In the genomic region with DNA sequence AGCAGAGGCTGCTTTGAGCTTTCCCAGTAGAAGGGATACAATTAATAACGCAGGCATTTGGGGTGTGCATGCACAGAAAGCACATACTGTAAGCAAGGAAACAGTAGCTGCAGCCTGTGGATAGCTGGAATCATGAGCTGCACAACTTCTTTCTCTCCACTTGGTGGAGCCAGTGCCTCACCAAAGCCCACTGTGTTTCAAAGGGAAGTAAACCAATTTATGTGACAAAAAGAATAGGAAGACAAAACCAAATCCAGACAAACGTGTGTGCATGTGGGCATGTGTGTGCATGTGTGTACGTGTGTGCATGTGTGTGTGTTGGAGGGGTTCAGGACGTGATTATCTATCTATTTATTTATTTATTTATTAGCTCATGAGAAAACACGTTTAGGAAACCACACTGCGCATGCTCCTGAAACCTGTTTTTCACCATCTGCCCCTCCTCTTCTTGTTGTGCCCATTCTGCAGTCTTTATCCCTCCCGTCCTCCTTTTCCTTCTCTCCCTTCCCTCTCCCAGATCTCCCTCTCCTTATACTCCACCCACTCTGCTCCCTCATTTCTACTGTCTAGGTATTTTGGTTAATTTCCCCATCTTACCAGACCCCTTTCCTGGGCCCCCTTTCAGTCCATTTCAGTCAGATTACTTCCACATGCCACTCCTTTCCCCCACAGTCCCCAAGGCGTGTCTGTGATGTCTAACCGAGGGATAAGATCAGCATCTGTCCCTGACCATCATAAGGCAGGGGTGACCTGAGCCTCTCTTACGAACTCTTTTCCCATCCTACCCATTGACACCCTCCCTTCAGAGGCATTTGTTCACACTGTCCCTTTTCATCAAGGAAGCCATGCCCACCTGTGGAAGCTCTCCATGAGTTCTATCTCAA, we compare ENCODE assay signal across 8 mouse cellular contexts.
DNase-seq lines count a peak whose midpoint lies in the region; ATAC-seq and TF ChIP-seq lines count a peak whose summit lies in the region.

No protein-coding gene starts in this region.

- H3K4me3 ChIP-seq in gastrocnemius, adult 2 months = no peak overlapping the region

- TF ChIP-seq CTCF in gastrocnemius, adult 2 months (IDR thresholded peaks at IDR 0.05) = peak; percentile 81

- H3K27ac ChIP-seq in gastrocnemius, adult 2 months = no peak overlapping the region

- DNase-seq in gastrocnemius, adult 2 months = peak; percentile 35
- no peak for DNase-seq in gastrocnemius, postnatal 36 days
- peak; percentile 12 to 19 for DNase-seq in urinary bladder, adult 18-20 months (ENCODE audit: low spot score in 2 of 2)
- DNase-seq in urinary bladder, postnatal 10 days (ENCODE audit: low spot score) = no peak
- DNase-seq in heart, postnatal 4 days = peak; percentile 52
- DNase-seq in lung, postnatal 36 days = peak; percentile 54
- peak; percentile 20 for DNase-seq in yolk sac, embryonic 10.5 days (ENCODE audit: low spot score)

- peak; percentile 93 for ATAC-seq in common myeloid progenitor, adult 5-6 weeks (replicated peaks; ENCODE audit: low read depth, poor library complexity, severe bottlenecking)

- intact Hi-C loops in gastrocnemius, adult 2 months (cut with DNase I) = loop anchor here (1.0 to 10.0 kb wide), 2 partner anchors 102 to 502 kb away; partner anchors contain the start of gene Ccdc14
- intact Hi-C loops in gastrocnemius, postnatal 36 days (cut with DNase I) = loop anchor here (5.0 kb wide), 1 partner anchor 104 kb away; no protein-coding TSS in a partner anchor

Comparison
In these comparisons a context has a peak if more than half of its experiments do, and no peak if none do; other contexts are left out.
1. DNase-seq: peak in gastrocnemius, adult 2 months (single experiment), urinary bladder, adult 18-20 months (2 of 2), heart, postnatal 4 days (single experiment), lung, postnatal 36 days (single experiment) and yolk sac, embryonic 10.5 days (single experiment); none in gastrocnemius, postnatal 36 days (0 of 2) and urinary bladder, postnatal 10 days (single experiment).